Mouse (Mus musculus) duodenum, adult 2 months (tissue): ENCODE measurements around the gene Tut4. TPM values are rescaled to one million over a fixed set of nuclear protein-coding genes. Genes with fewer than 3 reads are reported as not detected.

Experiments used
- polyA plus RNA-seq: library from polyadenylated mRNA; depleted of rRNA; stranded (reverse); fragments of >200 nt; gene quantifications from 2 replicates; pipeline ENCODE4 v1.2.3, GENCODE M21; 2012; ENCODE audit warnings: low replicate concordance; rRNA removed

Gene Tut4
- polyA plus RNA-seq: 5.4 and 8.7 TPM in 2 replicates

GRCm38 (mm10) chr4:108459231-108460155, at the start of gene Tut4:
Tut4 (plus strand) TSS chr4:108459426.

GRCm38 (mm10) chr4:108578840-108579742, 119.9 kb downstream of the Tut4 start, which contains the start of the genes Prpf38a and Orc1:
Prpf38a (minus strand) TSS chr4:108579336.
Orc1 (plus strand) TSS chr4:108579423.

Other genes starting within 250 kb of the Tut4 start
- 1.2 and 2.8 TPM in 2 replicates for gene Zyg11a, start 241.4 kb upstream of the Tut4 start, polyA plus RNA-seq
- 2.2 and 2.4 TPM in 2 replicates for gene Zyg11b, start 158.3 kb upstream of the Tut4 start, polyA plus RNA-seq
- 9.7 and 12.7 TPM in 2 replicates for gene Coa7, start 131.3 kb upstream of the Tut4 start, polyA plus RNA-seq
- gene Shisal2a, start 76.1 kb upstream of the Tut4 start, polyA plus RNA-seq: 0.32 TPM in 1 of 2 replicates, not detected in the other
- 1.6 and 4.5 TPM in 2 replicates for gene Gpx7, start 52.5 kb upstream of the Tut4 start, polyA plus RNA-seq
- gene Prpf38a, start 119.9 kb downstream of the Tut4 start, polyA plus RNA-seq: 0.61 and 0.88 TPM in 2 replicates
- gene Orc1, start 120.0 kb downstream of the Tut4 start, polyA plus RNA-seq: 0.27 and 0.39 TPM in 2 replicates
- gene Cc2d1b, start 160.5 kb downstream of the Tut4 start, polyA plus RNA-seq: 13.9 and 15.0 TPM in 2 replicates